Mouse (Mus musculus) layer of hippocampus, adult 2 months (tissue): Measurements from ENCODE around the gene Abca1. TPM values are rescaled to one million over a fixed set of nuclear protein-coding genes. Genes with fewer than 3 reads are reported as not detected.

Experiments used
- DNase-seq, 2 experiments: peaks; one replicate each; pipeline ENCODE4 v3.0.0; 2022; ENCODE audit warnings: low spot score in 2 of 2
- H3K27ac ChIP-seq: fragments of 200-600 bp; 2 replicates; pipeline ENCODE4 v1.8.1; 2022
- H3K4me3 ChIP-seq: fragments of 200-600 bp; 2 replicates; pipeline ENCODE4 v1.8.1; 2022; ENCODE audit warnings: mild to moderate bottlenecking
- CTCF ChIP-seq: fragments of 200-600 bp; conservative IDR thresholded peaks from 2 replicates; pipeline ENCODE4 v1.8.1; 2022; ENCODE audit warnings: antibody characterized with exemption, mild to moderate bottlenecking, moderate library complexity
- total RNA-seq, 2 experiments: library from RNA; stranded (reverse); gene quantifications; 2 replicates each; pipeline ENCODE4 v1.2.3; 2021

Gene Abca1
- total RNA-seq, 2 experiments from 2014 or later = 20.7 to 22.3 TPM

DNA sequence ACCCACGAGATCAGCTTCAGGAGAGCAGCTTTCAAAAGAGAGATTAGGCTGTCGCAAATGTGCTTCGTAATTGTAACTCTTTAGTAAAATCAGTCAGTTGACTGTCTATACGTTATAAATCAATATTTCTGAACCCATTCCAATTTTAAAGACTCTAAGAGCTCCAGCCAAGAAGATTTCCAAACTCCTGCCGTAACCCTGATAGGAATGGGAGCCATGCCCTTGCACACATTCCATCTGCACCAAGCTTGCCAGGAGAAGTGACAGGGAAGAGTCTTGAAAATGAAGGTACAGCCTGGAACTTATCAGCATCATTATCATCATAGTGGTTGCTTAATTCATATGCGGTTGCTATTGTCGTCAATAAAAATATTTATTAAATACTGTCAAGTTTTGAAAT is 15.2 kb upstream of the Abca1 start:
- Histone ChIP-seq H3K4me3 (no peak overlapping the region), H3K27ac (no peak overlapping the region)
- TF ChIP-seq CTCF = no peak
- DNase-seq = no peak

DNA sequence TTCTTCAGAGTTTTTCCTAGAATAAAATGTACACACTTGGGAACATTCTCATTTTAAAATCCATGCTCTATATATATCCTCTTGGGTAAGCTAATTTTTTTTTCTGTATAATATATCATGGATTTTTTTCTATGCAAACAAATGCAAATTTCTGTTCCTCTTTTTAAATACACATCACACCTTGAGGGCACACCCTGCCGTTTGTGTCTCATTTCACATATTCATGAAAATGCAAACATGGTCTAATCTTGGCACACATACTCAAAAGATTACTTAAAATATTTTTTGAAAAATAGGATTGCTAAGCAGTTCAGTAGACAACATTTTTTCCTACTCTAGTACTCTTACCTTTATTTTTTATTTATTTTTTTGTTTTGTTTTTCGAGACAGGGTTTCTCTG is 10.7 kb upstream of the Abca1 start:
- no peak for TF ChIP-seq CTCF
- Histone ChIP-seq H3K27ac (no peak overlapping the region), H3K4me3 (no peak overlapping the region)
- no peak for DNase-seq

DNA sequence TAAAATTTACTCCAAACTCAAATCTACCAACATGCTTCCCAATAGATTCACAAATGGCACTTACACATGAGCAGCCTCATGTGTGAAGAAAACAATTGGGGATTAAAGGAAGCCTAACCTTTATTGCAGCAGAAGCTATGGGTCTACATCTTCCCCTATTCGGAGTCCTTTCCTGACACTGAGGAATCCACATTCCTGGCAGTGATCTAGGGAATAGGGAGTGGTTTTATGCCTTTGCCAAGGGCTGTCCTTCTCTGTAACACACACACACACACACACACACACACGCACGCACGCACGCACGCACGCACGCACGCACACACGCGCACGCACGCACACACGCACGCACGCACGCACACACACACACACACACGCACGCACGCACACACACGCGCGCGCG is 5.5 kb upstream of the Abca1 start:
- no peak for TF ChIP-seq CTCF
- no peak for DNase-seq
- no peak overlapping the region for H3K4me3 ChIP-seq
- H3K27ac ChIP-seq = no peak overlapping the region

DNA sequence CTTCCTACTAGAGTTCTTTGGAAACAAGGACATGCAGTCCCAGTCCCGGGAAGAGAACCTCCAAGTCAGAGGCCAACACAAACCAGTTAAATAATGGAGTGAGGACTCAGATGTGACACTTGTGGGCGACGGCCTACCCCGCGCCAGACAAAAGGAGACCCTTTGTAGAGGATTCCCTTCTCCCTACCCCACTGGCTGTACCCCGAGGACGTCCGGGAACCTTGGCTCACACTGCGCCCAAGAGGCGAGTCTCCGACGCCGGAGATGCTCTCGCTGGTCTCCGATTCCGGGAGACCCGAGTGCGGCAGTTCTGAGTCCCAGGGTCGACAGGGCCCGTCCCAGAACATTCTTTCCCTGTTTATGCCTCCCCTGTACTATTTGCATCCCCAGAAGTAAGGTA is 519 bp downstream of the Abca1 start:
- DNase-seq = no peak
- no peak for TF ChIP-seq CTCF
- peak overlapping the region; percentile 97 for H3K4me3 ChIP-seq
- peak overlapping the region; percentile 88 for H3K27ac ChIP-seq

DNA sequence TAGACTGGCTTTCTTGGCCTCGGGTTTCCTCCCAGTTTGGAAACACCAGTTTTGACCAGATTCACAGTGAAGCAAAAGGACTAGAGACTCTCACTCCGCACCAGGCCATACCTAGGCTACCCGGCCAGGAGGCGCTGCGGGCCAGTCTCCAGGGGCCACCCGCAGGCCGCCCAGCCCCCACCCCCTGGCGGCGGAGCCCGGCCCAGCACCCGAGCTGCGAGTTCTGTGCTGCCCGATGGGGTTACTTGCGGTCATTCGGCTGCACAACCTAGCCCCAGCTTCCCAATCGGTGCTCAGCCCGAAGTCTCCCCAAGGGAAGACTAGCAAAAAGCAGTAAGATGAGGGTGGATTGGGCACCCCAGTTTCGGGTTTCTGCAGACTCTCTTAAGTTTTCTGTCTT is 1.1 kb downstream of the Abca1 start:
- peak overlapping the region; percentile 88 for H3K27ac ChIP-seq
- peak; percentile 93 for TF ChIP-seq CTCF
- H3K4me3 ChIP-seq = peak overlapping the region; percentile 97
- DNase-seq = peak; percentile 74 to 77

DNA sequence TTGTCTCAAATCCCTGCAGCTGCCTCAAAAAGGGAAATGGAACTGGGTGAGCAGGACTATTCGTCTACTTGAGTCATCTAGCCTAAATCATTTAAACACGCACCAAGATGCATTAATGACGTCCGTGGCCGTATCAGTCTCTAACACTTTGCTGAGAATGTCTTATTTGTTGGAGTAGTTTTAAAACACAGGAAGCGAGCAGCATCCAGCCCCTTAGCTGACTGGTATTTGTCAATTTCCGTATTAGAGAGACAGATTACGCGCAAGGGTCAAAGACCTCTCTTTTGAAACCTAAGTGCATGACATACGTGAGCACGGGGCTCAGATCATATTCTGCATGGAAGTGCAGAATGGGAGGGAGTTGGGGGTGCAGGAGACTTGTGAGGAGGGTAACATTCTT is 4.2 kb downstream of the Abca1 start:
- no peak for DNase-seq
- no peak overlapping the region for H3K4me3 ChIP-seq
- H3K27ac ChIP-seq = no peak overlapping the region
- no peak for TF ChIP-seq CTCF

DNA sequence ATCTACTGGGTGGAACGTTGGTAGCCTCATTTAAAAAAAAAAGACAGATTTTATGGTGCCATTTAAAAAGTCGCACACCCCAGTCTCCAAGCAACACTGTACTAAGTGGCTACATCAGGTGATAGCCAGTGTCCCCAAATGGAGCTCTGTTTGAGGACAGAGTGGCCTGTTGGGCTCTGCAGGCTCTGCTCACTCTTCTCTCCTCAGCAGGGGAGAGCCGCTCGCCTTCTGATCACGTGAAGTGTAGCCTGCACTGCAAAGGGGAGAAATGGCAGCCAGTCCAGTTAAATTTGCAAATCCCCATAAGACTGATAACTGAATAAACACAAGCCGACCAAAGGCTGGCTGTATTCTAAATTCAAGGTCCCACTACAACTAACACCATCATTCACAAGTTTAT is 6.0 kb downstream of the Abca1 start:
- no peak for DNase-seq
- no peak overlapping the region for H3K4me3 ChIP-seq
- no peak for TF ChIP-seq CTCF
- H3K27ac ChIP-seq = 0 out of 2 replicates have a peak overlapping the region, but pooled peaks have one; percentile 10

DNA sequence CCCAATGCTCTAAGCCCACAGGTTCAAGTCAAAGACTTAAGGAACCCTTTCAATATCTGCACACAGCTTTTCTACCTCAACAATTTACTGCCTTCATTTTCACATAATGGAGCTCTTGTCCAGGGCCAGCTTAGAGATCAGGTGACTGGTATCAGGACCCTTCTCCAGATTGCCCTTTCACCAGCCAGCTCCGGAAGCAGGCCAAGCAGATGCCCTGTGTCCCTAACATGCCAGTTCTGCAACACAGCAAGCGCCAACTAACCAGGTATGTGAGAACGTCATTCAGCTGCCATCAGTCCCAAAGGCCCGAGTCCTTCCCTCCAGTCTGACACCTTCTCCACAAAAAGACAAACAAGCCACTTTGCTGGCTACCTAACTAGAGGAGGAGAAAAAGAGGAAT is 6.6 kb downstream of the Abca1 start:
- Histone ChIP-seq H3K27ac (0 out of 2 replicates have a peak overlapping the region, but pooled peaks have one; percentile 10), H3K4me3 (no peak overlapping the region)
- no peak for DNase-seq
- no peak for TF ChIP-seq CTCF

DNA sequence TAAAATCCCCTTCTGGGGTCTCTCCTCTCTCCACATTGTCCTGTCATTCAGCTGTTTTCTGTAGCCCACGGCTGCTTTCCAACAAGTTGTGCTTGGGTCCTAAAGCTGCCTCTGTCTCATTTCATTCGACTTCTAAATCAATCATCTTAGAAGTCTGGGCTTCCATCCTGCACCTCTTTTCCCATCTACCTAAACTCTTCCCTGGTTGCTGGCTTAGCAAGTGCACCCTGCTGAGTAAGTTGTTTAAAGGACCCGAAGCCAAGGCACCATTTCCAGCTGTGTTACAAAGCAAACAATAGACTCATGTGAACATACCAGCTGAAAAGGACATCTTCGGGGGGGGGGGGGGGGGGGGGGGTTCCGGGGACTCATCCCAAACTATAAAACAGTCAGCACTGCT is 7.0 kb downstream of the Abca1 start:
- no peak for DNase-seq
- TF ChIP-seq CTCF = no peak
- no peak overlapping the region for H3K27ac ChIP-seq
- no peak overlapping the region for H3K4me3 ChIP-seq

DNA sequence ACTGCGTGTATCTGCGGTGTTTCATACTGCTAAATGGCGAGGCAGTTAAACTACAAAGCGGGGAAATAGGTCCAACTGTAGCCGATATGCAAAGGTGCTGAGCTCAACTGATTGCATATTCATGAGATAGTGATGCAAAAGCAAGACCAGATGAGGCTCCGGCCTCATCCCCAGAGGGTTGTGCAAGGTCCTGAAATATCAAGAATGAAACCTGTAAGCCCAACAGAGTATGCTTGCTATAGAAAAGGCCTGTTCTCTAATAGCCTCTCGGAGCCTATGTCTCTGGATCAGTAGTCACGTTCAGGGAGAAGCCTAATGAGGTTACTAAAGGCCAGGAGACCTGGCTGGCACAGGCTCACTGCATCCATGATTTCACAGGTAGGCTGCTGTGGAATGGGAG is 9.2 kb downstream of the Abca1 start:
- no peak overlapping the region for H3K4me3 ChIP-seq
- DNase-seq = no peak
- TF ChIP-seq CTCF = no peak
- H3K27ac ChIP-seq = no peak overlapping the region

DNA sequence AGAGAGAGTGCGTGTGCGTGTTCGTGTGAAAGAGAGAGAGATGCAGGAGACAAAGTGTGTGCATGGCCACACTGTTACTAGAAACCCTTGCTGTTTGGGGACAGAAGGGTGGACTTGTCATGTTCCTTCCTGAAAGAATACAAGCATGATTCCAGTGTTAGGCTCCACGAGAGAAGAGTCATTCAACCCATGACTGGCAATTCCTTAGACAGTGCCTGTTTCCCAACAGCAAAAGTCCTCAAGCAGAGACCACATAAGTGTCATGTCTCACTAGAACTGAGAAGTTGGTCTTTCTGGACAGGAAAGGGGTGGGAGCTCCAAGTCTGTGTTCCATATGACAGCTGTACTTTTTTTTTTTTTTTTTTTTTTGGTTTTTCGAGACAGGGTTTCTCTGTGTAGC is 10.1 kb downstream of the Abca1 start:
- TF ChIP-seq CTCF = no peak
- H3K27ac ChIP-seq = no peak overlapping the region
- no peak for DNase-seq
- H3K4me3 ChIP-seq = no peak overlapping the region

DNA sequence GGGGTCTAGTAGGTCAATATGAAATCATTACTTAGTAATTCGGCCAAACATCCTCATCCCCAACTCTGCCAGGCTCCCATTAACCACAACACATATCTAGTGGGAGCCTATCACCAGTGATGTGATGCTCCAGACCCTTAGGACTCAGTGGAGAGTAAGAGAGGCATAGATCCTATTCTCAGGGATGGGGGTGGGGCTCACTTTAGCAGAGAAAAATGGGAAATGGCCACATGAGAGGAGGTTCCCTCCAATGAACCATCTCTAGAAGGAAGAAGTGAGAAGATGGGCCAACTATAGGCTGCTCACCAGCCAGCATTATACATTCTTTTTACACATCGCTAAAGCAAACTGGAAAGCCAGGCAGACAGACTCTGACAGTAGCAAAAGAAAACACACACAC is 10.9 kb downstream of the Abca1 start:
- no peak for DNase-seq
- Histone ChIP-seq H3K27ac (no peak overlapping the region), H3K4me3 (no peak overlapping the region)
- no peak for TF ChIP-seq CTCF

DNA sequence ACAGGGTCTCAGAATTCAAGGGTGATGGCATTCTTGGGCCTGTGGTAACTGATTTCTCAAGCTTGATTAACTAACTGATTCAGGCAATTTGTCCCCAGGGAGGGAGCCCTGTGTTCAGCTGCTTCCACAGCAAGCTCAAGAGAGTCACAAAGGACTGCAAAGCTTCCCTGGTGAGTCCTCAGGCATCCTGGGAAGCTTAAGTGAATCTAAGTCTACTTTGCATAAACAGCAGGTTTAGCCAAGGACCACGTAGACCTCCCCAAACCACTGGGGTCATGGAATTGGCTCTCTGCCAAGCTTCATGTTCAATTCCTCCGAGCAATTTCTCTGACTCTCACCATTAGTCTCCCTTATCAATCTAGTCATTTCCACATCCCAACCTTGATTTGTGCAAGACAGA is 12.2 kb downstream of the Abca1 start:
- TF ChIP-seq CTCF = no peak
- no peak overlapping the region for H3K4me3 ChIP-seq
- no peak for DNase-seq
- H3K27ac ChIP-seq = no peak overlapping the region

DNA sequence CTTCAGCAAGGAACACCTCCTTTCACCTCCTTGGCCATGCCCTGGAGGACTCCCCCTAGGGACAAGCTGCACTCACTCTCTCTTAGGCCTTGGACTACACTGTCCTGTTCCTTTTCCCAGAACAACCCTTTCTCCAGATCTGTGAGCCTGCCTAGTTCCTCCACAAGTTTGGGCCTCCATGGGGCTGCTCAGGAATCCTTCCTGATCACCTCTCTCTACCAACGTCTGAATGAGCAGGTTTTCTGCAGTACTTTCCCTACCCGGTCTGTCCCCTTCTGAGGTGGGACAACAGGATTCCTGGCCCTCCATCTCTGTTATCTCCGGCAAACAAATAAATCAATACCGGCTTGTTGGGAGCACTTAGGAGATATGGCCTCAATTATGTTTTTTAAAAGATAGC is 12.6 kb downstream of the Abca1 start:
- no peak for TF ChIP-seq CTCF
- DNase-seq = no peak
- H3K4me3 ChIP-seq = no peak overlapping the region

More for the DNA sequence above, 12.6 kb downstream of the Abca1 start:
- no peak overlapping the region for H3K27ac ChIP-seq
